Mouse (Mus musculus): ENCODE data around the gene Tspyl3. TPM values are rescaled to one million over a fixed set of nuclear protein-coding genes. Genes with fewer than 3 reads are reported as not detected.

The Tspyl3 gene
- polyA plus RNA-seq, 1 experiment = 16.1 TPM

DNA sequence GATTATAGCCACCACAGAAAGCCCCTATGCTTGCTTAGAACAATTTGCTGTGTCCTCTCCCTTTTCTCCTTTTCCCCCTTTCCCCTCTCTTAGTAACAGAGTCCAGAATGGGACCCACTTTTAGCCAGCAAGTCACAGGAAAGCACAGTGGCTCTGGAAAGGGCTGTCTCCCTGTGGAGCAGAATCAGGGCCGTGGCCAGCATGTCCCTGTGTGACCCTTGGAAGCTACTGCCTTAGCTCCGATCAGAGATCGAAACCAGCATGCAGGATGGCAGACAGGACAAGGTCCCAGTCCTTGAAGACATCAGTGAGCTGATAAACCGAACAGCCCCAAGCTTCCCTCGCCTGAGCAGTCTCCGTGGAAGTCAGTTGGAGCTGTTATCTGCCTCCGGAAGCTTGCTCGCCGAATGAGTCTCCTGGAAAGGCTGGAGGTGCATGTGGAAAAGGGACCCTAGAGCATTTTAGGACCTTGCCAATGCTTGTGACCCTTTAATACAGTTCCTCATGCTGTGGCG, 7.4 kb downstream of the Tspyl3 start:
- Histone ChIP-seq H3K4me3 (ENCODE audit: extremely low read depth, insufficient read depth, insufficient read length) (no peak overlapping the region), H3K36me3 (ENCODE audit: control insufficient read depth, insufficient read depth, low read length) (no peaks in the 10 kb centered on the region), H3K27me3 (ENCODE audit: control insufficient read depth, insufficient read depth, low read length) (no peaks in the 10 kb centered on the region), H3K4me1 (ENCODE audit: control insufficient read depth, insufficient read depth, insufficient read length) (peaks cover 10% of the 10 kb centered on the region; the same call in 1 of the 2 replicates), H3K27ac (ENCODE audit: insufficient read depth, low read length) (no peak overlapping the region)
- no peak for TF ChIP-seq POLR2A (IDR thresholded peaks at IDR 0.05; ENCODE audit: low read depth, low read length)
- no peak for TF ChIP-seq CTCF (IDR thresholded peaks at IDR 0.05; ENCODE audit: extremely low read depth, insufficient read depth, insufficient read length, insufficient replicate concordance)
- DNase-seq (ENCODE audit: low read depth in 1 of 2, low spot score in 2 of 2) = no peak
- WGBS = 93% methylated on average over 10 of the region's 10 CpGs

DNA sequence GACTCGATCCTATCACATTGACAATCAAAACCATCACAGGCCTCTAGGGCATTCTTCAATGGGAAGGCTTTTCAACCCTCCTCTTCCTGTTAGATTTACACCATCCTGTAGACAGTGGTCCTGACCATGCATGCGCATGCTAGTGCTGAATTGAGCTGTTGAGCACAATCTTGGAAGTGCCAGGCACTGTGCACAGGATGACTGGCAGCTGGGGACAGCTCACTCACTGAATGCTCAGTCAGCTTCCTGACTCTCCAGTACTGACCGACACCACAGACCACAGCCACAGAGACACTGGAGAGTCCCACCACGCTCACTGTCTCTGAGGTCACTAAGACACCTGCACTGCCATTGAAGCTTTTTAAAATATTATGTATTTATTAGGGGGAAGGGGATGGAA, 9.8 kb downstream of the Tspyl3 start:
- no peak overlapping the region for H3K27ac ChIP-seq (ENCODE audit: insufficient read depth, low read length)
- 37% methylated on average over 4 of the region's 4 CpGs for WGBS
- DNase-seq (ENCODE audit: low read depth in 1 of 2, low spot score in 2 of 2) = no peak
- no peak overlapping the region for H3K4me3 ChIP-seq (ENCODE audit: extremely low read depth, insufficient read depth, insufficient read length)
- no peaks in the 10 kb centered on the region for H3K36me3 ChIP-seq (ENCODE audit: control insufficient read depth, insufficient read depth, low read length)
- peaks cover 10% of the 10 kb centered on the region; the same call in 1 of the 2 replicates for H3K4me1 ChIP-seq (ENCODE audit: control insufficient read depth, insufficient read depth, insufficient read length)
- TF ChIP-seq CTCF (IDR thresholded peaks at IDR 0.05; ENCODE audit: extremely low read depth, insufficient read depth, insufficient read length, insufficient replicate concordance) (no peak), POLR2A (IDR thresholded peaks at IDR 0.05; ENCODE audit: low read depth, low read length) (no peak)
- no peaks in the 10 kb centered on the region for H3K27me3 ChIP-seq (ENCODE audit: control insufficient read depth, insufficient read depth, low read length)

DNA sequence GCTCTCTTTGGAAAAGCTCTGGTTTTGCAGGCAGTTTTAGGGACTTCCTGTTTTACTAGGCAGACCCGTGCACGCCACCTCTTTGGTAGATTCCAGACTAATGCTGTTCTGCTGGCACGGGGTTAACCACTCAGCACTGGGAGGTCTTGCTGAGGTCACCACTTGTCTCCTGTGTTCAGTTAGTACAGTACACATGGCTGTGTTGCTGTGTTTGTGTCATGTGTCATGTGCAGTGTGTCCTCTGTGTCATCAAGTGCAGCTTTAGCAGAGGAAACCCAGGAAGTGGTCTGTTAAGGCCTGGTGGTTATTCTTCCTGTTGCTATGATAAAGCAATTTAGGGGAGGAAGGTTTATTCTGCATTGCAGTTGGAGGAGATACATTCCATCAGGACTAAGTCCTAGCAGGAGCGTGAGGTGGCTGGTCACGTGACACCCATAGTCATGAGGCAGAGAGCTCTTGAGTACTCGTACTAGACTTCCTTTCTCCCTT, 10.4 kb downstream of the Tspyl3 start:
- TF ChIP-seq POLR2A (IDR thresholded peaks at IDR 0.05; ENCODE audit: low read depth, low read length) = no peak
- TF ChIP-seq CTCF (IDR thresholded peaks at IDR 0.05; ENCODE audit: extremely low read depth, insufficient read depth, insufficient read length, insufficient replicate concordance) = no peak
- no peak overlapping the region for H3K4me3 ChIP-seq (ENCODE audit: extremely low read depth, insufficient read depth, insufficient read length)
- H3K36me3 ChIP-seq (ENCODE audit: control insufficient read depth, insufficient read depth, low read length) = peaks cover 2% of the 10 kb centered on the region
- 13% methylated on average over 6 of the region's 6 CpGs for WGBS
- H3K27me3 ChIP-seq (ENCODE audit: control insufficient read depth, insufficient read depth, low read length) = no peaks in the 10 kb centered on the region
- H3K4me1 ChIP-seq (ENCODE audit: control insufficient read depth, insufficient read depth, insufficient read length) = peaks cover 10% of the 10 kb centered on the region; the same call in 1 of the 2 replicates
- peak; percentile 5 to 49 for DNase-seq (ENCODE audit: low read depth in 1 of 2, low spot score in 2 of 2)
- peak overlapping the region; percentile 78 for H3K27ac ChIP-seq (ENCODE audit: insufficient read depth, low read length)

DNA sequence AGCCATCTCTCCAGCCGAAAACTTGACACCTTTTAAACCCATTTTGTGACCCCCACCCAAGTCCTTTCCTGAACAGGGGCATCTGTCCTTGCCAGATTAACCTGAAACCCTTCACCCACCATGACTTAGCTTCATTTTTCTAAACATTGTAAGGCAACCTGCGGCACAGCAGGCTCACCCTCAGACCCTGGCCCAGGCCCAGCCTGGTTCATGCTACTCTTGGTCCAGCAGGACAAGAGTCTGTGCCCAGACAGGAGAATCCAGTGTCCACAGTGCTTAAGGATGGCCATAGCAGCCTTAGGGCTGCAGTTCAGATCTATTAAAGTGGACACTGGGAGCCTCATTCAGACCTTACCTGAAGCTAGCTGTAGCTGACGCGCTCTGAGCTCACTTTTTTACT, 11.9 kb downstream of the Tspyl3 start:
- TF ChIP-seq CTCF (IDR thresholded peaks at IDR 0.05; ENCODE audit: extremely low read depth, insufficient read depth, insufficient read length, insufficient replicate concordance) (no peak), POLR2A (IDR thresholded peaks at IDR 0.05; ENCODE audit: low read depth, low read length) (no peak)
- Histone ChIP-seq H3K36me3 (ENCODE audit: control insufficient read depth, insufficient read depth, low read length) (peaks cover 10% of the 10 kb centered on the region), H3K27ac (ENCODE audit: insufficient read depth, low read length) (no peak overlapping the region), H3K27me3 (ENCODE audit: control insufficient read depth, insufficient read depth, low read length) (no peaks in the 10 kb centered on the region), H3K4me3 (ENCODE audit: extremely low read depth, insufficient read depth, insufficient read length) (no peak overlapping the region), H3K4me1 (ENCODE audit: control insufficient read depth, insufficient read depth, insufficient read length) (peaks cover 10% of the 10 kb centered on the region; the same call in 1 of the 2 replicates)
- 89% methylated on average over 4 of the region's 4 CpGs for WGBS
- DNase-seq (ENCODE audit: low read depth in 1 of 2, low spot score in 2 of 2) = no peak

DNA sequence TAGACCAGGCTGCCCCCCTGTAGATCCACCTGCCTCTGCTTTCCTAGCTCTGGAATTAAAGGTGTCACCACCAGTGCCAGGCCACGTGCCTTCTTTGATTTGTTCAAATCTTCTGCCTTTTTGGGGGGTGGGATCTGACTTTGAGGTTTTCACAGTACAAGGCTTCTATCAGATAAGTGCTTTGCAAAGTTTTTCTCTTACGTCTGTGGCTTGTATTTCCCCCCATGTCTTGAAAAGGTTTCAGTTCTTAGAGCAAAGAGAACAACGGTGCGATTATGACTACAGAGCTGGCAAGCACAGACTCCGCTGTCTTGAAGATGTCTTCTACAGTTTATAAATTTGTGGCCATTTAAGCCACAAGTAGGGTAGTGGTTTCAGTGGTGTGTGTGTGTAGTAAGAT, 13.8 kb downstream of the Tspyl3 start:
- TF ChIP-seq CTCF (IDR thresholded peaks at IDR 0.05; ENCODE audit: extremely low read depth, insufficient read depth, insufficient read length, insufficient replicate concordance) = no peak
- Histone ChIP-seq H3K27ac (ENCODE audit: insufficient read depth, low read length) (no peak overlapping the region), H3K4me3 (ENCODE audit: extremely low read depth, insufficient read depth, insufficient read length) (no peak overlapping the region), H3K27me3 (ENCODE audit: control insufficient read depth, insufficient read depth, low read length) (no peaks in the 10 kb centered on the region), H3K4me1 (ENCODE audit: control insufficient read depth, insufficient read depth, insufficient read length) (peaks cover 10% of the 10 kb centered on the region; the same call in 1 of the 2 replicates), H3K36me3 (ENCODE audit: control insufficient read depth, insufficient read depth, low read length) (peaks cover 13% of the 10 kb centered on the region)
- WGBS = 56% methylated on average over 5 of the region's 5 CpGs
- DNase-seq (ENCODE audit: low read depth in 1 of 2, low spot score in 2 of 2) = no peak

DNA sequence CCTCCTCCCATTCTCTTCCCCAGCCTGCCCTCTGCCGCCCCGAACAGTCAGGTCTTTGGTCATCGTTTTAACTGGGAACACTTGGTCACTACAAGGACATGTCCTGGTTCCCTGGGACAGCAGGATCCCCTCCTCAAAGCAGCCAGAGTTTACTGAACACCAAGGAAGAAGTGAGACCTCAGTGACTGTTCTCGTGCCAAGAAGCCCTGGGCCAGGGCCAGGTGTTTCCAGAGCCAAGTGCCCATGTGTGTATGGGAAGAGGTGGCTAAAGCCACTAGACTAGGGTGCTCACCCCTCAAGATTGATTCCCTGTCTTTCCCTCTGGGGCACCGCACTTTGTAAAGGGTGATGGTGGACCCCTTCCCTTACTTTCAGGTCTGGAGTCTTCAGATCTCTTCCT, 16.0 kb downstream of the Tspyl3 start:
- TF ChIP-seq POLR2A (IDR thresholded peaks at IDR 0.05; ENCODE audit: low read depth, low read length) (no peak), CTCF (IDR thresholded peaks at IDR 0.05; ENCODE audit: extremely low read depth, insufficient read depth, insufficient read length, insufficient replicate concordance) (no peak)
- Histone ChIP-seq H3K27ac (ENCODE audit: insufficient read depth, low read length) (no peak overlapping the region), H3K4me1 (ENCODE audit: control insufficient read depth, insufficient read depth, insufficient read length) (no peaks in the 10 kb centered on the region), H3K36me3 (ENCODE audit: control insufficient read depth, insufficient read depth, low read length) (peaks cover 20% of the 10 kb centered on the region), H3K4me3 (ENCODE audit: extremely low read depth, insufficient read depth, insufficient read length) (no peak overlapping the region), H3K27me3 (ENCODE audit: control insufficient read depth, insufficient read depth, low read length) (no peaks in the 10 kb centered on the region)
- WGBS = 87% methylated on average over 5 of the region's 5 CpGs
- DNase-seq (ENCODE audit: low read depth in 1 of 2, low spot score in 2 of 2) = no peak

DNA sequence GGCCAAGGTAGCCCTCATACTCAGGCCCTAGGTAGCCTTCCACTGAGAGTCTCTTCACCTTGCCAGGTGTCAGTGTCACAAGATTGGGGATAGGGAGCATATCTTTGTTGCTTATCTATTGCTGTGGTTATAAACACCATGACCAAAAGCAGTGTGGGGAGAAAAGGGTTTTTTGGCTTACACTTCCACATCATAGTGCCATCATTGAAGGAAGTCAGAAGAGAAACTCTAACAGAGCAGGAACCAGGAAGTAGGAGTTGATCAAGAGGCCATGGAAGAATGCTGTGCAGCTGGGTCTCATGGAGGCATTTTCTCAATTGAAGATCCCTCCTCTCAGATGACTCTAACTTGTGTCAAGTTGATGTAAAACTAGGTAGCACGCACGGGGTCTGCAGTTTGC, 17.1 kb downstream of the Tspyl3 start:
- H3K4me3 ChIP-seq (ENCODE audit: extremely low read depth, insufficient read depth, insufficient read length) = no peak overlapping the region
- H3K4me1 ChIP-seq (ENCODE audit: control insufficient read depth, insufficient read depth, insufficient read length) = no peaks in the 10 kb centered on the region
- no peak for DNase-seq (ENCODE audit: low read depth in 1 of 2, low spot score in 2 of 2)
- H3K27me3 ChIP-seq (ENCODE audit: control insufficient read depth, insufficient read depth, low read length) = no peaks in the 10 kb centered on the region
- H3K27ac ChIP-seq (ENCODE audit: insufficient read depth, low read length) = no peak overlapping the region
- H3K36me3 ChIP-seq (ENCODE audit: control insufficient read depth, insufficient read depth, low read length) = peaks cover 23% of the 10 kb centered on the region
- TF ChIP-seq POLR2A (IDR thresholded peaks at IDR 0.05; ENCODE audit: low read depth, low read length) = no peak
- TF ChIP-seq CTCF (IDR thresholded peaks at IDR 0.05; ENCODE audit: extremely low read depth, insufficient read depth, insufficient read length, insufficient replicate concordance) = no peak
- WGBS = 95% methylated on average over 2 of the region's 2 CpGs

Measured in spleen, adult 2 months (tissue).